Mouse (Mus musculus) embryonic facial prominence, embryonic 12.5 days (tissue): ENCODE results near the gene 4921517D22Rik. TPM values are rescaled to one million over a fixed set of nuclear protein-coding genes. Genes with fewer than 3 reads are reported as not detected.

ENCODE experiments used
- ATAC-seq: fragments of 200-750 bp; cut with Nextera tagmentation; 2 replicates; pipeline ENCODE4 v1.8.0; 2017; ENCODE audit not compliant: insufficient number of reproducible peaks, insufficient read depth, low FRiP score, low TSS enrichment
- H3K27ac ChIP-seq: fragments of 300-500 bp; sonication (generic); 2 replicates; pipeline ENCODE4 v1.5.1; 2016; ENCODE audit warnings: mild to moderate bottlenecking
- H3K27me3 ChIP-seq: fragments of 300-500 bp; sonication (generic); 2 replicates; pipeline ENCODE4 v1.6.1; 2016; ENCODE audit warnings: mild to moderate bottlenecking, moderate library complexity
- H3K36me3 ChIP-seq: fragments of 300-500 bp; sonication (generic); 2 replicates; pipeline ENCODE4 v1.6.1; 2016; ENCODE audit warnings: mild to moderate bottlenecking
- H3K4me1 ChIP-seq: fragments of 300-500 bp; sonication (generic); 2 replicates; pipeline ENCODE4 v1.6.1; 2016
- H3K4me2 ChIP-seq: fragments of 300-500 bp; sonication (generic); replicated peaks from 2 replicates; pipeline ENCODE4 v1.6.1; 2016; ENCODE audit warnings: mild to moderate bottlenecking, moderate library complexity
- H3K4me3 ChIP-seq: fragments of 300-500 bp; sonication (generic); 2 replicates; pipeline ENCODE4 v1.5.1; 2016; ENCODE audit warnings: mild to moderate bottlenecking
- H3K9ac ChIP-seq: fragments of 300-500 bp; sonication (generic); 2 replicates; pipeline ENCODE4 v1.6.1; 2016; ENCODE audit warnings: mild to moderate bottlenecking, moderate library complexity
- H3K9me3 ChIP-seq: fragments of 300-500 bp; sonication (generic); 2 replicates; pipeline ENCODE4 v1.6.1; 2016; ENCODE audit warnings: mild to moderate bottlenecking, moderate library complexity
- WGBS: fragments of 180-500 bp; shearing (Covaris S2); methylation state at CpG from one replicate; pipeline ENCODE4 v1.1.7; 2016; 5-methylcytosine and 5-hydroxymethylcytosine counted together
- polyA plus RNA-seq: library from polyadenylated mRNA; unstranded; fragments of >200 nt; fragmentation: Nextera tagmentation; extraction: Ambion mirVana; gene quantifications from 2 replicates; pipeline ENCODE4 v1.2.1, GENCODE M21; 2016

4921517D22Rik gene
- polyA plus RNA-seq, 1 experiment from 2014 or later: not detected

- 92% methylated on average over 3 of the region's 3 CpGs for WGBS
- ATAC-seq: no peak
- H3K9me3 ChIP-seq: no peaks in the 10 kb centered on the region
- no peak overlapping the region for H3K4me3 ChIP-seq
- H3K27ac ChIP-seq: no peak overlapping the region
- no peaks in the 10 kb centered on the region for H3K4me1 ChIP-seq
- H3K4me2 ChIP-seq: no peak overlapping the region
- no peak overlapping the region for H3K9ac ChIP-seq
- H3K27me3 ChIP-seq: no peaks in the 10 kb centered on the region
- H3K36me3 ChIP-seq: no peaks in the 10 kb centered on the region
Measured at GRCm38 (mm10) chr13:59689843-59690242, 4.1 kb downstream of the 4921517D22Rik start.

GRCm38 (mm10) chr13:59689313-59689712 is 4.6 kb downstream of the 4921517D22Rik start:
- no peak for ATAC-seq
- Histone ChIP-seq H3K27me3 (no peaks in the 10 kb centered on the region), H3K4me3 (no peak overlapping the region), H3K4me1 (no peaks in the 10 kb centered on the region), H3K36me3 (no peaks in the 10 kb centered on the region), H3K9me3 (no peaks in the 10 kb centered on the region), H3K27ac (no peak overlapping the region), H3K4me2 (no peak overlapping the region), H3K9ac (no peak overlapping the region)
- WGBS: 88% methylated on average over 9 of the region's 9 CpGs

- Histone ChIP-seq H3K36me3 (no peaks in the 10 kb centered on the region), H3K27me3 (no peaks in the 10 kb centered on the region), H3K9me3 (no peaks in the 10 kb centered on the region), H3K9ac (no peak overlapping the region), H3K4me3 (no peak overlapping the region), H3K4me2 (no peak overlapping the region), H3K27ac (no peak overlapping the region), H3K4me1 (no peaks in the 10 kb centered on the region)
- WGBS: 62% methylated on average over 13 of the region's 13 CpGs
- no peak for ATAC-seq
Measured at GRCm38 (mm10) chr13:59688338-59688770, 5.6 kb downstream of the 4921517D22Rik start.

- no peak for ATAC-seq
- H3K4me1 ChIP-seq: no peaks in the 10 kb centered on the region
- no peaks in the 10 kb centered on the region for H3K9me3 ChIP-seq
- no peak overlapping the region for H3K9ac ChIP-seq
- no peaks in the 10 kb centered on the region for H3K36me3 ChIP-seq
- WGBS: 76% methylated on average over 3 of the region's 3 CpGs
- no peak overlapping the region for H3K4me2 ChIP-seq
- H3K27ac ChIP-seq: no peak overlapping the region
- H3K27me3 ChIP-seq: no peaks in the 10 kb centered on the region
- no peak overlapping the region for H3K4me3 ChIP-seq
Measured at GRCm38 (mm10) chr13:59685236-59685635, 8.7 kb downstream of the 4921517D22Rik start.

DNA sequence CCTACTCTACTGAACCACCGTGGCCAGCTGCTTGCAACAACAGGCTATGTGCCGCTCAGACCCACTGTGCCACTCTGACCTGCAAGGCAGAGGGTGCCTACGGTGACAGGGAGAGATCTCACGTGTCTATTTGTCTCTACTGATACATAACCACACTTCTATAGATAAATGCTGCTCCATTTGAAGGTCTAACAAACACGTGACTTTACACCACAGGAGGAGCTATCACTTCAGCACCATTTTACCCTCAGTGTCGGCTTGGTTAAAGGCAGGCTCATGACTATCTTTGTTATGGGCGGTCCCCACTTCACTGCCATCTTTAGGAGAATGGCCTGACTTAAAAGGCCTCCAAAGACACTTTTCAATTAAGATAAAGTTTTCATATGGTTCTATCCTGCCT is 11.3 kb downstream of the 4921517D22Rik start:
- H3K4me2 ChIP-seq: no peak overlapping the region
- H3K36me3 ChIP-seq: no peaks in the 10 kb centered on the region
- H3K4me3 ChIP-seq: no peak overlapping the region
- H3K27me3 ChIP-seq: no peaks in the 10 kb centered on the region
- no peak overlapping the region for H3K27ac ChIP-seq
- no peaks in the 10 kb centered on the region for H3K9me3 ChIP-seq
- H3K9ac ChIP-seq: no peak overlapping the region
- H3K4me1 ChIP-seq: no peaks in the 10 kb centered on the region
- no peak for ATAC-seq
- 29% methylated on average over 7 of the region's 7 CpGs for WGBS

DNA sequence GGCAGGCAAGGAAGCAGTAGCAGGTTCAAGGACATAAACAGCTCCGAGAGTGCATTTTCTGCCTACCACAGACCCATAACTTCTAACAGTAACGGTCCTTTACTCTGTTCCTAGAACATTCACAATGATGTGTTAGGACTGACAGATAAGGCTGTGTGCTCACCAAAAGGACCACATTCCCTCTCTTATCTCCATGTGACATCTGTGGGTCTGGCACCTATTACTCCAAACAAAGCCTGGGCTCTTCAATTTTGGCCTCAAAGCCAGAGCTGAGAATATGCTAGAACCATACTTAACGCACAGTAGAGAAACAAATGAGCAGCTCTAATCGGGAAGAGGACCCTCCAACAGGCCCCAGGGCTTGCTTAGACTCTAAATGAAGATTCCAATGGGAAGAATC is 14.0 kb downstream of the 4921517D22Rik start:
- no peak overlapping the region for H3K9ac ChIP-seq
- no peak overlapping the region for H3K27ac ChIP-seq
- H3K27me3 ChIP-seq: no peaks in the 10 kb centered on the region
- H3K36me3 ChIP-seq: no peaks in the 10 kb centered on the region
- ATAC-seq: no peak
- H3K9me3 ChIP-seq: no peaks in the 10 kb centered on the region
- H3K4me3 ChIP-seq: no peak overlapping the region
- 65% methylated on average over 4 of the region's 4 CpGs for WGBS
- no peaks in the 10 kb centered on the region for H3K4me1 ChIP-seq
- no peak overlapping the region for H3K4me2 ChIP-seq

- H3K4me1 ChIP-seq: peaks cover under 1% of the 10 kb centered on the region; the same call in 1 of the 2 replicates
- H3K4me3 ChIP-seq: no peak overlapping the region
- H3K36me3 ChIP-seq: no peaks in the 10 kb centered on the region
- H3K27me3 ChIP-seq: no peaks in the 10 kb centered on the region
- H3K9me3 ChIP-seq: no peaks in the 10 kb centered on the region
- H3K4me2 ChIP-seq: no peak overlapping the region
- no peak overlapping the region for H3K9ac ChIP-seq
- H3K27ac ChIP-seq: no peak overlapping the region
- no peak for ATAC-seq
- 27% methylated on average over 4 of the region's 4 CpGs for WGBS
Measured at GRCm38 (mm10) chr13:59679306-59679705, 14.6 kb downstream of the 4921517D22Rik start.

GRCm38 (mm10) chr13:59676316-59677229 is 17.3 kb downstream of the 4921517D22Rik start:
- H3K4me3 ChIP-seq: no peak overlapping the region
- peaks cover 11% of the 10 kb centered on the region for H3K4me1 ChIP-seq
- H3K4me2 ChIP-seq: no peak overlapping the region
- H3K36me3 ChIP-seq: no peaks in the 10 kb centered on the region
- no peak for ATAC-seq
- WGBS: 74% methylated on average over 10 of the region's 12 CpGs
- no peaks in the 10 kb centered on the region for H3K9me3 ChIP-seq
- no peak overlapping the region for H3K9ac ChIP-seq
- H3K27ac ChIP-seq: no peak overlapping the region
- no peaks in the 10 kb centered on the region for H3K27me3 ChIP-seq

GRCm38 (mm10) chr13:59675151-59676011 is 18.5 kb downstream of the 4921517D22Rik start, which contains the start of gene Golm1:
Gene Golm1 (minus strand): TSS chr13:59675811.
- H3K27ac ChIP-seq: peak within 1 kb of the TSS; percentile 75
- peak within 1 kb of the TSS; percentile 69 for H3K9ac ChIP-seq
- H3K27me3 ChIP-seq: no peaks in the 10 kb centered on the region
- H3K4me2 ChIP-seq: peak within 1 kb of the TSS; percentile 73
- H3K4me3 ChIP-seq: peak within 1 kb of the TSS; percentile 67
- WGBS: 1% methylated on average over 47 of the region's 61 CpGs
- no peaks in the 10 kb centered on the region for H3K9me3 ChIP-seq
- peaks cover 11% of the 10 kb centered on the region for H3K4me1 ChIP-seq
- ATAC-seq: peak; percentile 74; the same call in 1 of the 2 replicates
- no peaks in the 10 kb centered on the region for H3K36me3 ChIP-seq

DNA sequence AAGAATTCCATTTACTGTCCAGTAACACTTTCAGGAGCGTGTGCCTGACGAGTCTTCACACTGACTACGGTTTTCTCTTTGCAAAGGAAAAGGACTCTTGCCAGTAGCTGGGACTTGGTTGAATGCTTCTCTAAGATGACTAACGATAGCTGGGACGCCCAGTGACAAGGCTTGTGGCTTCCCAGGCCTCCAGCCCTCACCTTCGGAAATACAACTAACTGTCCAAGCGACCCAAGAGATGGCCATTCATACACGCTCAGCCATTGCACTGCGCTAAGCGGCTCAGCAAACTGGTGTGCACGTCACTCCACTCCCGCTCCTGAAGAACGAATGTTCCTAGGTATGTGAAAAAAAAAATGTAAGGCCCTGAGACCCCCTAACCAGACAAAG is 19.2 kb downstream of the 4921517D22Rik start:
- Histone ChIP-seq H3K9me3 (no peaks in the 10 kb centered on the region), H3K36me3 (no peaks in the 10 kb centered on the region), H3K27ac (peak overlapping the region; percentile 75), H3K27me3 (no peaks in the 10 kb centered on the region), H3K4me2 (peak overlapping the region; percentile 73), H3K4me3 (peak overlapping the region; percentile 67), H3K9ac (peak overlapping the region; percentile 69), H3K4me1 (peaks cover 11% of the 10 kb centered on the region)
- no peak for ATAC-seq
- 1% methylated on average over 13 of the region's 13 CpGs for WGBS

DNA sequence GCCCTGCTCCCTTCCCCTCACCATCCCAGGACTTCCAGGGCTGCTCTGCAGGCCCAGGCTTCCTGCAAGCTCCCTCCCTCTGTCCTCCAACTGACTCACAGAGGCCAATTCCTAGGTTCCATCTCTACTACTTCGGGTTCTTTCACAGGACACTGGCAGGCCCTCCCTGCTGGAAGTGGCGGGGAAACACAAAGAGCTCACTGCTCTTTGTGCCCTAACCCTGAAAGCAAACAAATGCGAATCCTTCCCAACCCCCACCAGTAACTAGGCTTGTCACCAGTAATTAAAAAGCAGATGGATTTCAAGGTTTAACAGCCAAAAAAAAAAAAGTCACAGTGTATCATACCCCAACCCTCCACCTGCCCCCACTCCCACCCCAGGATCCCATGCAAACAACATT is 19.7 kb downstream of the 4921517D22Rik start:
- no peaks in the 10 kb centered on the region for H3K9me3 ChIP-seq
- 6% methylated on average over 3 of the region's 3 CpGs for whole genome bisulfite sequencing
- no peak for ATAC-seq

More for the DNA sequence above, 19.7 kb downstream of the 4921517D22Rik start:
- Histone ChIP-seq H3K9ac (peak overlapping the region; percentile 38; the same call in 1 of the 2 replicates), H3K4me2 (peak overlapping the region; percentile 73), H3K4me1 (peaks cover 11% of the 10 kb centered on the region), H3K36me3 (no peaks in the 10 kb centered on the region), H3K4me3 (peak overlapping the region; percentile 67), H3K27ac (peak overlapping the region; percentile 65; the same call in 1 of the 2 replicates), H3K27me3 (no peaks in the 10 kb centered on the region)
